Mouse (Mus musculus) kidney, adult 18-20 months (tissue): ENCODE data around the gene Pex14.
"Not testable (repeated sequence)": the region's sequence is repeated elsewhere in the genome, so short reads cannot be mapped to it uniquely, and the experiment has no call there.

Source experiments
- DNase-seq: peaks from one replicate; pipeline ENCODE4 v3.0.0; 2021

Pex14 gene

GRCm38 (mm10) chr4:149099369-149100017 is at the start of gene Pex14:
Gene Pex14 (minus strand): TSS chr4:149099876.
- DNase-seq, result peak; percentile 92

- DNase-seq, result no peak
These were observed 49.5 kb upstream of the Pex14 start for GRCm38 (mm10) chr4:149149196-149149595.

GRCm38 (mm10) chr4:149148084-149148483 is 48.4 kb upstream of the Pex14 start:
- no peak for DNase-seq

GRCm38 (mm10) chr4:149147528-149147927 is 47.9 kb upstream of the Pex14 start:
- DNase-seq, result no peak

GRCm38 (mm10) chr4:149145151-149145550 is 45.5 kb upstream of the Pex14 start:
- no peak for DNase-seq

- peak; percentile 83 for DNase-seq
These were observed 44.8 kb upstream of the Pex14 start for GRCm38 (mm10) chr4:149144459-149144858.

GRCm38 (mm10) chr4:149143594-149143993 is 43.9 kb upstream of the Pex14 start:
- DNase-seq, result no peak

GRCm38 (mm10) chr4:149138515-149138914 is 38.8 kb upstream of the Pex14 start:
- no peak for DNase-seq

GRCm38 (mm10) chr4:149136982-149137770 is 37.5 kb upstream of the Pex14 start, which contains the start of gene Cenps:
Gene Cenps (minus strand): TSS chr4:149137629.
- DNase-seq, result peak; percentile 93

GRCm38 (mm10) chr4:149136116-149136850 is 36.6 kb upstream of the Pex14 start:
- DNase-seq, result no peak

GRCm38 (mm10) chr4:149133395-149133794 is 33.7 kb upstream of the Pex14 start:
- DNase-seq, result no peak

- DNase-seq, result no peak
These were observed 32.3 kb upstream of the Pex14 start for GRCm38 (mm10) chr4:149131789-149132565.

- DNase-seq, result no peak
These were observed 31.5 kb upstream of the Pex14 start for GRCm38 (mm10) chr4:149131021-149131752.

- no peak for DNase-seq
These were observed 28.8 kb upstream of the Pex14 start for GRCm38 (mm10) chr4:149128467-149128866.

GRCm38 (mm10) chr4:149126663-149127062 is 27.0 kb upstream of the Pex14 start, which contains the start of gene Cort:
Gene Cort (minus strand): TSS chr4:149126763.
- no peak for DNase-seq

- DNase-seq, result no peak
These were observed 26.4 kb upstream of the Pex14 start for GRCm38 (mm10) chr4:149126115-149126509.

GRCm38 (mm10) chr4:149125341-149126114 is 25.9 kb upstream of the Pex14 start:
- no peak for DNase-seq

- no peak for DNase-seq
These were observed 23.8 kb upstream of the Pex14 start for GRCm38 (mm10) chr4:149123432-149123831.

GRCm38 (mm10) chr4:149119978-149120562 is 20.4 kb upstream of the Pex14 start:
- not testable (repeated sequence) for DNase-seq

- DNase-seq, result peak; percentile 95
These were observed 4.3 kb upstream of the Pex14 start, which contains the start of gene Dffa for GRCm38 (mm10) chr4:149103875-149104561. Gene Dffa (plus strand): TSS chr4:149104146.
